Mouse (Mus musculus) liver, adult 2 months (tissue): ENCODE measurements around the gene Snx10.

ENCODE experiments used
- CTCF ChIP-seq: fragments of 200-500 bp; IDR thresholded peaks from 2 replicates; pipeline ENCODE4 v1.5.1; 2011; ENCODE audit warnings: low read depth, low read length, control low read depth
- POLR2A ChIP-seq: fragments of 200-500 bp; IDR thresholded peaks from 2 replicates; pipeline ENCODE4 v1.6.1; 2011; ENCODE audit warnings: low read length, control low read depth; ENCODE audit not compliant: insufficient read depth; ENCODE audit errors: extremely low read depth

DNA sequence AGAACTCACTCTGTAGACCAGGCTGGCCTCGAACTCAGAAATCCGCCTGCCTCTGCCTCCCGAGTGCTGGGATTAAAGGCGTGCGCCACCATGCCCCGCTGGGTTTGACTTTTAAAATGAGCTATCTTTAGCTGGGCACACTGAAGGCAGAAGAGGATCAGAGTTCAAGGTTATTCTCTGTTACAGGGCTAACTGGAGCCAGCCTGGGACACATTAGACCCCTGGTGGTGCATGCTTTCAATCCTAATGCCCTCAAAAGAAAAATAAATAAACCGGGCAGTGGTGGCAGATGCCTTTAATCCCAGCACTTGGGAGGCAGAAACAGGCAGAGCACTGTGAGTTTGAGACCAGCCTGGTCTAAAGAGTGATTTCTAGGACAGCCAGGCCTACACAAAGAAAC lies 8.8 kb upstream of the Snx10 start:
- no peak for TF ChIP-seq POLR2A
- TF ChIP-seq CTCF = no peak
